Mouse (Mus musculus) MEL (cell line): ENCODE measurements around the gene Itih3. TPM values are rescaled to one million over a fixed set of nuclear protein-coding genes. Genes with fewer than 3 reads are reported as not detected.

Source experiments
- DNase-seq: peaks from one replicate; pipeline ENCODE4 v3.0.0; 2011; ENCODE audit warnings: low read depth, low spot score
- H3K27ac ChIP-seq: 2 replicates; pipeline ENCODE4 v1.5.1; 2012; ENCODE audit warnings: low read depth, mild to moderate bottlenecking, control low read depth, low read length, moderate library complexity; ENCODE audit not compliant: control insufficient read depth
- H3K27me3 ChIP-seq, 2 experiments: fragments of 150-350 bp in 1 of 2; sonication (generic) in 1 of 2; 2 replicates each; pipeline ENCODE4 v1.6.1; 2012; ENCODE audit warnings: low read length in 2 of 2, mild to moderate bottlenecking in 2 of 2, improper control_type of control experiment in 1 of 2, moderate library complexity in 1 of 2; ENCODE audit not compliant: insufficient read depth in 2 of 2, control insufficient read depth in 1 of 2
- H3K36me3 ChIP-seq, 2 experiments: 2 replicates each; pipeline ENCODE4 v1.6.1; 2012 to 2014; ENCODE audit warnings: low read length in 2 of 2, improper control_type of control experiment in 1 of 2, inconsistent platforms in 1 of 2, mild to moderate bottlenecking in 1 of 2; ENCODE audit not compliant: insufficient read depth in 2 of 2, control insufficient read depth in 1 of 2
- H3K4me1 ChIP-seq, 2 experiments: fragments of 150-350 bp in 1 of 2; sonication (generic) in 1 of 2; 2 replicates each; pipeline ENCODE4 v1.6.1; 2012; ENCODE audit warnings: low read length in 2 of 2, improper control_type of control experiment in 1 of 2, mild to moderate bottlenecking in 1 of 2; ENCODE audit not compliant: insufficient read depth in 2 of 2, control insufficient read depth in 1 of 2
- H3K4me3 ChIP-seq, 2 experiments: fragments of 150-350 bp in 1 of 2; sonication (generic) in 1 of 2; 2 replicates each; pipeline ENCODE4 v1.5.1; 2012; ENCODE audit warnings: low read depth in 2 of 2, low read length in 2 of 2, mild to moderate bottlenecking in 2 of 2, moderate library complexity in 2 of 2, control low read depth in 1 of 2, improper control_type of control experiment in 1 of 2; ENCODE audit not compliant: control insufficient read depth in 1 of 2, insufficient read depth in 1 of 2
- H3K79me2 ChIP-seq: 2 replicates; pipeline ENCODE4 v1.6.1; 2012; ENCODE audit warnings: mild to moderate bottlenecking, low read length, moderate library complexity; ENCODE audit not compliant: control insufficient read depth, poor library complexity, insufficient read depth
- H3K9ac ChIP-seq: 2 replicates; pipeline ENCODE4 v1.6.1; 2012; ENCODE audit warnings: low read depth, mild to moderate bottlenecking, control low read depth, low read length, moderate library complexity; ENCODE audit not compliant: control insufficient read depth, poor library complexity, severe bottlenecking
- H3K9me3 ChIP-seq: fragments of 150-350 bp; sonication (generic); replicated peaks from 2 replicates; pipeline ENCODE4 v1.6.1; 2012; ENCODE audit warnings: mild to moderate bottlenecking, low read length, improper control_type of control experiment, moderate library complexity; ENCODE audit not compliant: insufficient read depth
- BHLHE40 ChIP-seq: IDR thresholded peaks from 2 replicates; pipeline ENCODE4 v1.6.1; 2012; ENCODE audit warnings: low read depth, mild to moderate bottlenecking, inconsistent platforms, low read length, improper control_type of control experiment, borderline replicate concordance
- CHD2 ChIP-seq: IDR thresholded peaks from 2 replicates; pipeline ENCODE4 v1.6.1; 2011; ENCODE audit warnings: low read length, improper control_type of control experiment
- CTCF ChIP-seq, 3 experiments: IDR thresholded peaks in 2 of 3; conservative IDR thresholded peaks in 1 of 3; 2 replicates each; pipeline ENCODE4 v1.5.1; 2011 to 2012; ENCODE audit warnings: low read length in 3 of 3, low read depth in 2 of 3, mild to moderate bottlenecking in 2 of 3, improper control_type of control experiment in 1 of 3, inconsistent platforms in 1 of 3, mixed read lengths in 1 of 3, moderate library complexity in 1 of 3; ENCODE audit not compliant: control insufficient read depth in 1 of 3, insufficient read depth in 1 of 3, poor library complexity in 1 of 3, severe bottlenecking in 1 of 3
- ELF1 ChIP-seq: IDR thresholded peaks from 2 replicates; pipeline ENCODE4 v1.6.1; 2014; ENCODE audit warnings: low read depth, mild to moderate bottlenecking, inconsistent platforms, low read length, improper control_type of control experiment, moderate library complexity
- ETS1 ChIP-seq: IDR thresholded peaks from 2 replicates; pipeline ENCODE4 v1.6.1; 2012; ENCODE audit warnings: low read depth, mild to moderate bottlenecking, inconsistent platforms, low read length, improper control_type of control experiment, moderate library complexity
- GABPA ChIP-seq: IDR thresholded peaks from 2 replicates; pipeline ENCODE4 v1.6.1; 2012; ENCODE audit warnings: low read depth, mild to moderate bottlenecking, inconsistent platforms, low read length, improper control_type of control experiment, moderate library complexity
- GATA1 ChIP-seq: IDR thresholded peaks from 2 replicates; pipeline ENCODE4 v1.6.1; 2011; ENCODE audit warnings: low read depth, low read length, improper control_type of control experiment
- JUND ChIP-seq: IDR thresholded peaks from 2 replicates; pipeline ENCODE4 v1.6.1; 2011; ENCODE audit warnings: low read depth, mild to moderate bottlenecking, improper control_type of control experiment, low read length
- KAT2A ChIP-seq: conservative IDR thresholded peaks from 2 replicates; pipeline ENCODE4 v1.6.1; 2012; ENCODE audit warnings: low read depth, low read length, improper control_type of control experiment, inconsistent platforms
- MAFK ChIP-seq: IDR thresholded peaks from 2 replicates; pipeline ENCODE4 v1.6.1; 2011; ENCODE audit warnings: low read depth, mild to moderate bottlenecking, low read length, improper control_type of control experiment, borderline replicate concordance
- MAZ ChIP-seq: IDR thresholded peaks from 2 replicates; pipeline ENCODE4 v1.6.1; 2012; ENCODE audit warnings: low read depth, mild to moderate bottlenecking, inconsistent platforms, low read length, improper control_type of control experiment
- MEF2A ChIP-seq: IDR thresholded peaks from 2 replicates; pipeline ENCODE4 v1.6.1; 2014; ENCODE audit warnings: low read depth, mild to moderate bottlenecking, inconsistent platforms, low read length, improper control_type of control experiment; ENCODE audit not compliant: poor library complexity, insufficient replicate concordance, severe bottlenecking; ENCODE audit errors: extremely low read depth
- MXI1 ChIP-seq: IDR thresholded peaks from 2 replicates; pipeline ENCODE4 v1.6.1; 2011; ENCODE audit warnings: mild to moderate bottlenecking, low read depth, low read length, improper control_type of control experiment
- MYC ChIP-seq: IDR thresholded peaks from 2 replicates; pipeline ENCODE4 v1.6.1; 2011; ENCODE audit warnings: low read depth, mild to moderate bottlenecking, low read length, improper control_type of control experiment, moderate library complexity
- NELFE ChIP-seq: IDR thresholded peaks from 2 replicates; pipeline ENCODE4 v1.6.1; 2011; ENCODE audit warnings: low read depth, low read length, improper control_type of control experiment
- POLR2A ChIP-seq, 2 experiments: IDR thresholded peaks; 2 replicates each; pipeline ENCODE4 v1.6.1; 2011 to 2012; ENCODE audit warnings: low read length in 2 of 2, mild to moderate bottlenecking in 2 of 2, control low read depth in 1 of 2, improper control_type of control experiment in 1 of 2, low read depth in 1 of 2, moderate library complexity in 1 of 2; ENCODE audit not compliant: control insufficient read depth in 1 of 2, insufficient read depth in 1 of 2, poor library complexity in 1 of 2
- POLR2AphosphoS5 ChIP-seq: IDR thresholded peaks from 2 replicates; pipeline ENCODE4 v1.6.1; 2012; ENCODE audit warnings: low read depth, borderline replicate concordance, mild to moderate bottlenecking, inconsistent platforms, low read length, moderate library complexity, mixed read lengths
- SIN3A ChIP-seq: IDR thresholded peaks from 2 replicates; pipeline ENCODE4 v1.6.1; 2012; ENCODE audit warnings: low read length, improper control_type of control experiment, inconsistent platforms
- TAL1 ChIP-seq: IDR thresholded peaks from 2 replicates; pipeline ENCODE4 v1.6.1; 2012; ENCODE audit warnings: mild to moderate bottlenecking, inconsistent platforms, low read length, moderate library complexity, mixed read lengths
- TBP ChIP-seq: IDR thresholded peaks from 2 replicates; pipeline ENCODE4 v1.8.0; 2011; ENCODE audit warnings: low read depth, low read length, improper control_type of control experiment
- TCF12 ChIP-seq: IDR thresholded peaks from 2 replicates; pipeline ENCODE4 v1.6.1; 2014; ENCODE audit warnings: low read depth, mild to moderate bottlenecking, inconsistent platforms, low read length, improper control_type of control experiment, moderate library complexity
- UBTF ChIP-seq: IDR thresholded peaks from 2 replicates; pipeline ENCODE4 v1.6.1; 2012; ENCODE audit warnings: low read depth, mild to moderate bottlenecking, inconsistent platforms, low read length, improper control_type of control experiment, moderate library complexity, borderline replicate concordance; ENCODE audit not compliant: insufficient read depth
- USF1 ChIP-seq: IDR thresholded peaks from 2 replicates; pipeline ENCODE4 v1.6.1; 2014; ENCODE audit warnings: low read depth, mild to moderate bottlenecking, inconsistent platforms, low read length, improper control_type of control experiment, moderate library complexity
- USF2 ChIP-seq, 2 experiments: IDR thresholded peaks; 2 replicates each; pipeline ENCODE4 v1.6.1; 2011 to 2012; ENCODE audit warnings: improper control_type of control experiment in 2 of 2, low read length in 2 of 2, borderline replicate concordance in 1 of 2, inconsistent platforms in 1 of 2, low read depth in 1 of 2, mild to moderate bottlenecking in 1 of 2; ENCODE audit not compliant: insufficient read depth in 1 of 2
- ZC3H11A ChIP-seq: IDR thresholded peaks from 2 replicates; pipeline ENCODE4 v1.6.1; 2012; ENCODE audit warnings: low read depth, mild to moderate bottlenecking, inconsistent platforms, low read length, improper control_type of control experiment
- ZKSCAN1 ChIP-seq: IDR thresholded peaks from 2 replicates; pipeline ENCODE4 v1.6.1; 2012; ENCODE audit warnings: low read depth, mild to moderate bottlenecking, inconsistent platforms, low read length, improper control_type of control experiment, moderate library complexity
- ZMIZ1 ChIP-seq: IDR thresholded peaks from 2 replicates; pipeline ENCODE4 v1.6.1; 2012; ENCODE audit warnings: low read depth, mild to moderate bottlenecking, inconsistent platforms, low read length, improper control_type of control experiment, moderate library complexity
- ZNF384 ChIP-seq: IDR thresholded peaks from 2 replicates; pipeline ENCODE4 v1.6.1; 2012; ENCODE audit warnings: low read depth, mild to moderate bottlenecking, inconsistent platforms, low read length, improper control_type of control experiment
- polyA plus RNA-seq, 2 experiments: library from polyadenylated mRNA; stranded (reverse) in 1 of 2; unstranded in 1 of 2; fragments of >175 nt in 1 of 2; fragments of >200 nt in 1 of 2; gene quantifications; 2 replicates each; pipeline versions ENCODE4 v1.2.1 to v1.2.4; 2012; ENCODE audit warnings: low replicate concordance in 2 of 2, low read depth in 1 of 2; ENCODE audit not compliant: insufficient read length in 2 of 2, insufficient read depth in 1 of 2, missing spikeins in 1 of 2
- total RNA-seq: library from RNA; depleted of rRNA; stranded (reverse); fragments of 300-350 nt; gene quantifications from 2 replicates; pipeline ENCODE4 v1.2.3, GENCODE M21; 2012

Gene Itih3
- total and polyA plus RNA-seq, 3 experiments: not detected

GRCm38 (mm10) chr14:30958517-30958916 is 35.0 kb upstream of the Itih3 start:
- Histone ChIP-seq H3K27me3 (no peaks in the 10 kb centered on the region), H3K9ac (no peak overlapping the region), H3K4me3 (no peak overlapping the region), H3K9me3 (no peaks in the 10 kb centered on the region), H3K36me3 (no peaks in the 10 kb centered on the region), H3K4me1 (no peaks in the 10 kb centered on the region), H3K27ac (no peak overlapping the region), H3K79me2 (no peaks in the 10 kb centered on the region)
- no peak for DNase-seq
- TF ChIP-seq MXI1 (no peak), POLR2A (IDR thresholded peaks at IDR 0.05; ENCODE audit: control insufficient read depth in 1 of 2, insufficient read depth in 1 of 2, low read depth in 1 of 2, low read length in 2 of 2, poor library complexity in 1 of 2) (no peak), MEF2A (no peak), CHD2 (no peak), TBP (no peak), POLR2AphosphoS5 (no peak), TCF12 (no peak), NELFE (no peak), GABPA (no peak), ETS1 (no peak), MAFK (no peak), USF2 (IDR thresholded peaks at IDR 0.05; ENCODE audit: borderline replicate concordance in 1 of 2, insufficient read depth in 1 of 2, low read depth in 1 of 2, low read length in 2 of 2) (no peak), GATA1 (no peak), ZMIZ1 (no peak)

- peak within 1 kb of the TSS; percentile 86 for H3K27ac ChIP-seq
- DNase-seq: peak; percentile 98
- no peaks in the 10 kb centered on the region for H3K27me3 ChIP-seq
- H3K36me3 ChIP-seq: 0 out of 4 replicates have a peak, but pooled peaks cover 0 to 2% of the 10 kb centered on the region in 2 experiments
- H3K79me2 ChIP-seq: no peaks in the 10 kb centered on the region; the same call in 1 of the 2 replicates
- peak within 1 kb of the TSS; percentile 75 to 85 for H3K4me3 ChIP-seq
- H3K9ac ChIP-seq: peak within 1 kb of the TSS; percentile 81
- peaks cover 0 to 3% of the 10 kb centered on the region in 2 experiments; a peak in 3 of 4 replicates for H3K4me1 ChIP-seq
- no peaks in the 10 kb centered on the region for H3K9me3 ChIP-seq
- TF ChIP-seq UBTF (no peak), KAT2A (peak; percentile 73; the same call in 1 of the 2 replicates), SIN3A (peak; percentile 94), ZKSCAN1 (no peak), BHLHE40 (no peak), TAL1 (no peak), USF1 (no peak), MAFK (no peak), JUND (no peak), ETS1 (peak; percentile 61), MYC (peak; percentile 96), MEF2A (0 out of 2 replicates have a peak, but pooled peaks have one; percentile 5), MAZ (peak; percentile 72; the same call in 1 of the 2 replicates), ELF1 (peak; percentile 94), CTCF (IDR thresholded peaks at IDR 0.05 in 2 of 3, conservative IDR thresholded peaks at IDR 0.05 in 1 of 3; ENCODE audit: control insufficient read depth in 1 of 3, insufficient read depth in 1 of 3, low read depth in 2 of 3, low read length in 3 of 3, poor library complexity in 1 of 3, severe bottlenecking in 1 of 3) (0 out of 6 replicates have a peak, but pooled peaks of 1 of the 3 experiments have one; percentile 3), USF2 (IDR thresholded peaks at IDR 0.05; ENCODE audit: borderline replicate concordance in 1 of 2, insufficient read depth in 1 of 2, low read depth in 1 of 2, low read length in 2 of 2) (no peak), ZMIZ1 (peak; percentile 93), ZNF384 (no peak), GATA1 (peak; percentile 37), POLR2AphosphoS5 (no peak), ZC3H11A (no peak)
Measured at GRCm38 (mm10) chr14:30951154-30951825, 27.7 kb upstream of the Itih3 start, which contains the start of gene Nek4. Nek4 (plus strand) TSS chr14:30951377.
